Mouse (Mus musculus) lung, embryonic 16.5 days (tissue): Measurements from ENCODE around the gene Ptrh2. TPM values are rescaled to one million over a fixed set of nuclear protein-coding genes. Genes with fewer than 3 reads are reported as not detected.

Source experiments
- ATAC-seq: fragments of 200-750 bp; cut with Nextera tagmentation; 2 replicates; pipeline ENCODE4 v1.8.0; 2017; ENCODE audit warnings: low read depth, mild to moderate bottlenecking, moderate library complexity
- H3K27ac ChIP-seq: fragments of 300-500 bp; sonication (generic); 2 replicates; pipeline ENCODE4 v1.5.1; 2014; ENCODE audit warnings: mild to moderate bottlenecking, control low read depth, low read length
- H3K27me3 ChIP-seq: fragments of 300-500 bp; sonication (generic); 2 replicates; pipeline ENCODE4 v1.6.1; 2014; ENCODE audit warnings: low read depth, low read length, mixed read lengths; ENCODE audit not compliant: control insufficient read depth, insufficient read depth
- H3K36me3 ChIP-seq: fragments of 300-500 bp; sonication (generic); 2 replicates; pipeline ENCODE4 v1.6.1; 2014; ENCODE audit warnings: low read length; ENCODE audit not compliant: control insufficient read depth, insufficient read depth
- H3K4me1 ChIP-seq: fragments of 300-500 bp; sonication (generic); replicated peaks from 2 replicates; pipeline ENCODE4 v1.6.1; 2014; ENCODE audit warnings: low read length, mixed read lengths; ENCODE audit not compliant: control insufficient read depth, insufficient read depth
- H3K4me2 ChIP-seq: fragments of 300-500 bp; sonication (generic); 2 replicates; pipeline ENCODE4 v1.6.1; 2014; ENCODE audit warnings: low read depth, low read length, control low read depth
- H3K4me3 ChIP-seq: fragments of 300-500 bp; sonication (generic); 2 replicates; pipeline ENCODE4 v1.5.1; 2014; ENCODE audit warnings: mild to moderate bottlenecking, low read length, control low read depth
- H3K9ac ChIP-seq: fragments of 300-500 bp; sonication (generic); 2 replicates; pipeline ENCODE4 v1.6.1; 2014; ENCODE audit warnings: low read length, control low read depth
- H3K9me3 ChIP-seq: fragments of 300-500 bp; sonication (generic); 2 replicates; pipeline ENCODE4 v1.6.1; 2016; ENCODE audit warnings: low read length; ENCODE audit not compliant: control insufficient read depth
- WGBS: fragments of 180-500 bp; shearing (Covaris S2); extraction: QIAGEN DNeasy Blood & Tissue Kit; methylation state at CpG from one replicate; pipeline ENCODE4 v1.1.7; 2014; 5-methylcytosine and 5-hydroxymethylcytosine counted together
- polyA plus RNA-seq: library from polyadenylated mRNA; unstranded; fragments of >200 nt; fragmentation: Nextera tagmentation; extraction: Ambion mirVana; gene quantifications from 2 replicates; pipeline ENCODE4 v1.2.1, GENCODE M21; 2015

The Ptrh2 gene
- polyA plus RNA-seq, 1 experiment from 2014 or later: 28.5 TPM

DNA sequence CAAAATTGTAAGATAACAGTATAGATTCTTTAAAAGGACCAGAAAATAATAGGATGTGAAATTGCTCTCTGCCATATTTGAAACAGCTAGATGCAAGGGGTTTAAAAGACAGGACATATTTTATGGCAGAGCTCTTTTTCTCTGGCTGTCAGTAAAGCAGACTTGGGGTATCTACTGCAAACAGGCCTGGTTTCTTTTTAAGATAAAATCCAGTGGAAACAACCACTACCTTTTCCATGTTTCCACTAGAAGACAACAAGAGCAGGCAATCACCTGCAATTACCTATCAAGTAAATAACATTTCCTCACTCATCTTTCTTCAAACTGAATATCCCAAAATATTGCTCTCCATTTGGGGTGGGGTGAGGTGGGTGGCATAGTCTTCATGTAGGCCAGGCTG is 19.8 kb upstream of the Ptrh2 start:
- no peak overlapping the region for H3K4me2 ChIP-seq
- no peak for ATAC-seq
- no peaks in the 10 kb centered on the region for H3K27me3 ChIP-seq
- peaks cover 3% of the 10 kb centered on the region for H3K36me3 ChIP-seq
- no peaks in the 10 kb centered on the region for H3K4me1 ChIP-seq
- no peak overlapping the region for H3K9ac ChIP-seq
- no peak overlapping the region for H3K27ac ChIP-seq
- H3K4me3 ChIP-seq: no peak overlapping the region
- H3K9me3 ChIP-seq: no peaks in the 10 kb centered on the region

DNA sequence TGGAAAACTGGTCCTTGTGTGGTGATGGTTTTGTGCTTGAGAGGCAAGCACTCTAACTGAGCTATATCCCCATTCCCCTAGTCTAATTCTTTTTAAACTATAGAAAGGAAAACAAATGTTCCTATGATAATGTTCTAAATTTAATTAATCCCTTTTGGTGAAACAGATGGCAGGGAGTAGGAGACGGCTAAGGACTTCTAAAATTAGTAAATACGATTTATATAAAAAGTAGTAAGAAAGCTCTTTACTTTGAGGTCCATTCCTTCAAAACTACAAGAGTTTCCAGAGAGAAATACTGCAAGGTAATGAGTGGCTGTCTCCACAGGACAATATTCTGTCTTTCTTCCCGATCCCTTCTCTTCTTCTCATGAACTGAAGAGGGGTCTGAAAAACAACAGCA is 19.4 kb upstream of the Ptrh2 start:
- 85% methylated on average over 3 of the region's 3 CpGs for WGBS
- Histone ChIP-seq H3K4me1 (no peaks in the 10 kb centered on the region), H3K9ac (no peak overlapping the region), H3K27ac (no peak overlapping the region), H3K4me3 (no peak overlapping the region), H3K36me3 (peaks cover 3% of the 10 kb centered on the region), H3K4me2 (no peak overlapping the region), H3K9me3 (no peaks in the 10 kb centered on the region), H3K27me3 (no peaks in the 10 kb centered on the region)
- no peak for ATAC-seq

DNA sequence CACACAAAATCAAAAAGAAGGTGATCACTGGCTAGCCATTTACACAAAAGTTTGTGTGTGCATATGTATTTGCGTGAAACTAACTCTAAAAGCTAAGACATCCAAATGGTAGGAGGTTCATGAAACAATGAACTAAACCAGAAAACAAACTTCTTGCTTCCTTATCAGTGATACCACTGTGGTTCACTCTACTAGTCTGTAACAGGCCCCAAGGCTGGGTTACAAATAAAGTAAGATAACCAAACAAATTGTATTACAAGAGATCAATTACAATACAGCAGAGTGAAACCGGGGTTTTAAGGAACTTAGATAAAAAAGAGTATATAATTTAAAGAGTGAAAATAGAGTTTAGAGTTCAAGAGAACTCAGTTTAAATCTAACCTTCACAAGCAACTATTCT is 16.2 kb upstream of the Ptrh2 start:
- no peak overlapping the region for H3K9ac ChIP-seq
- no peak overlapping the region for H3K27ac ChIP-seq
- no peak for ATAC-seq
- H3K9me3 ChIP-seq: no peaks in the 10 kb centered on the region
- no peak overlapping the region for H3K4me2 ChIP-seq
- 86% methylated on average over 2 of the region's 2 CpGs for WGBS
- no peaks in the 10 kb centered on the region for H3K4me1 ChIP-seq
- H3K36me3 ChIP-seq: peaks cover 3% of the 10 kb centered on the region
- no peak overlapping the region for H3K4me3 ChIP-seq
- H3K27me3 ChIP-seq: no peaks in the 10 kb centered on the region

DNA sequence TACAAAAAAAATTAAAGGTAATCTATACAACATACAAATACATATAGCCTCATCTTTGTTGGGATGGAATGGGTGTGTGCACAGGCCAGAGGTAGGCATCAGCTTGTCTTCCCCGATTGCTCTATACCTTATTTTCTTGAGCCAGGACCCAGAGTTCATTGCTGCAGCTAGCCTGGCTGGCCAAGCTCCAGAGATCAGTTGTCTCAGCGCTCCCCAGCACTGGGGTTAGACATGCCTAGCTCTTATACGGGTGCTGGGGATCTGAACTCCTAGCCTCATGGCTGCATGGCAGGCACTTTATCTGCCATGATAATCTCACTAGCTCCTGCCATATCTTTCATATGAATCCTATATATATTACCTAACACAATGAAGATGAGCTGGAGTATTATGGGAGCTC is 15.6 kb upstream of the Ptrh2 start:
- no peak overlapping the region for H3K27ac ChIP-seq
- no peaks in the 10 kb centered on the region for H3K27me3 ChIP-seq
- peaks cover 3% of the 10 kb centered on the region for H3K36me3 ChIP-seq
- no peak overlapping the region for H3K4me2 ChIP-seq
- no peaks in the 10 kb centered on the region for H3K9me3 ChIP-seq
- 86% methylated on average over 3 of the region's 3 CpGs for WGBS
- no peaks in the 10 kb centered on the region for H3K4me1 ChIP-seq
- H3K9ac ChIP-seq: no peak overlapping the region
- no peak overlapping the region for H3K4me3 ChIP-seq
- no peak for ATAC-seq

DNA sequence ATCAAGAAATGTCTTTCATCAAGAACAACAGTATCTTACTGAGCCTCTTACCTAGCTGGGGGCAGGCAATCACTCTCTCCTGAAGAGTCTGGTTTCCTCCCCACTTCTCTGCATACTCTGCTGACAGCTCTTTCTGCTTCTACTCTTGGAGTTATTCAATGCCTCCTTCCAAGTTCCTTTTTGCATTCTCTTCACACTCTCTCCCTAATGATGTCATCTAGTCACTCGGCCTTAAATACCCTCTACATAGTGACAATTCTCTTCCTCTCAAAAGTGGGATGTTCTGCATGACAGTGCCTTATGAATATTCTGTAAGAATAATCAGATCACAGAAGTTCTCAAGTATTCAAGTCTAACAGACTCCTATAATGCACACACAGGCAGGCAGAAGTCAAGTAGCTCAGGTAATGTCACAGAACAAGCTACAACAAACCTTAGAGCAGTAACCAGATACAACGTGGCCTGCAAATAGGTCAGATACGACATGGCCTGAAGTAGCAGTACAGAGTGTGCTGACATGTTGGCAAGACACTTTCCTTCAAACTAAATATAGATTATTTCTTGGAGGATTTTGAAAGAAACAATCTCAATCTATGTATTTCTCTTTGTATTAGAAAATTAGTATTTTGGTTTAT is 12.6 kb upstream of the Ptrh2 start:
- Histone ChIP-seq H3K4me1 (no peaks in the 10 kb centered on the region), H3K27ac (no peak overlapping the region), H3K9ac (no peak overlapping the region), H3K4me2 (no peak overlapping the region), H3K4me3 (no peak overlapping the region), H3K9me3 (no peaks in the 10 kb centered on the region), H3K27me3 (no peaks in the 10 kb centered on the region), H3K36me3 (no peaks in the 10 kb centered on the region)
- whole genome bisulfite sequencing: 60% methylated on average over 3 of the region's 3 CpGs
- ATAC-seq: no peak

DNA sequence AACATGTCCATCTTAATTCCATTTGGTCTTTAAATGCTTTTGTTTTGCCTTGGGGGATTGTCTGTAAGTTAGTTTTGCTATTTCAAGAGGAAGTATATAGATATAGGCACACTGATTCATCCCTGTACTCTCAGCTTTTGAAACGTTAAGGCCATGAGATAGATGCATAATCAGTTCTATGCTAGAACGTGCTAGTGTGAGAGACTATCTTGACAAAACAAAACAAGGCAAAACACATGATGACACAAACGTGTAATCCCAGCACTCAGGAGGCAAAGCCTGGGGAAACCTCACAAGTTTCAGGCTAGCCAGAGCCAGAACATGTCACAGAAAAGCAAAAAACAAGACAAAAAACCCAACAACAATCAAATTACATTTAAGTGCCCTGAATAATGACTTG is 11.0 kb upstream of the Ptrh2 start:
- Histone ChIP-seq H3K4me1 (no peaks in the 10 kb centered on the region), H3K9me3 (no peaks in the 10 kb centered on the region), H3K27ac (no peak overlapping the region), H3K4me2 (no peak overlapping the region), H3K36me3 (no peaks in the 10 kb centered on the region), H3K4me3 (no peak overlapping the region), H3K9ac (no peak overlapping the region), H3K27me3 (no peaks in the 10 kb centered on the region)
- 68% methylated on average over 3 of the region's 3 CpGs for WGBS
- ATAC-seq: no peak

DNA sequence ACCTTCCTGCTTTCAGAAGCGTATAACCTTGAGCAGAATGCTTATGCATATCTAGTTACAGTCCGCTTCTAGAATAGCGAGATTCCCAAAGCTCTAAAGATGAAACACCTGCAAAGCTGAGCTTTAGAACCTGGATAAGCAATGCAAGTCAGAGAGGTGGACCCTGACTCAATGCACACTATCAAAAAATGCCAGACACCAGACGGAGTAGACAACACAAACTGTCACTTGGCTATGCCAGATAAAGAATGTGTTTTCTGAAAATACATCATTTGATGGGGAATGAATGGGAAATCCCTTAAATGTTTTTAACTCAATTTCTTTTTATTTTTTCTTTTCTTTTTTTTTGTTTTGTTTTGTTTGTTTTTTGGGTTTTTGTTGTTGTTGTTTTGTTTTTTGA is 8.3 kb upstream of the Ptrh2 start:
- WGBS: 83% methylated on average over 4 of the region's 4 CpGs
- H3K36me3 ChIP-seq: no peaks in the 10 kb centered on the region
- no peaks in the 10 kb centered on the region for H3K9me3 ChIP-seq
- no peak overlapping the region for H3K4me2 ChIP-seq
- no peaks in the 10 kb centered on the region for H3K27me3 ChIP-seq
- H3K27ac ChIP-seq: no peak overlapping the region
- ATAC-seq: no peak
- H3K4me1 ChIP-seq: no peaks in the 10 kb centered on the region
- H3K4me3 ChIP-seq: no peak overlapping the region
- no peak overlapping the region for H3K9ac ChIP-seq

DNA sequence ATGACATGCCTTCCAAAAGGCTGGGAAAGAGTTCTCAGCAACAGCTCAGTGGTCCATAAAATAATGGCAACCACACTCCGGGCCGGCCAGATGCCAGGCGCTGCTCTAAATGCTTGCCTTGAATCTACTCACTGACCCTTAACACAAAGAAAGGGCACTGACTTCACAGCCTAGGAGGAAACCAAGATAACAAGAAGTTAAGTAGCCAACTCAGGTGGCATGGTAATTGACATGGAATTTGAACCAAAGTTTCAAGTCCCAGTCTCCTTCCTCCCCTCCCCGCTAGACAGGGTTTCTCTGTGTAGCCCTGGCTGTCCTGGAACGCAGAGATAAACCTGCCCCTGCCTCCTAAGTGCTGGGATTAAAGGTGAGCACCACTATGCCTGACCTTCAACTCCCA is 4.8 kb upstream of the Ptrh2 start:
- WGBS: 68% methylated on average over 5 of the region's 5 CpGs

DNA sequence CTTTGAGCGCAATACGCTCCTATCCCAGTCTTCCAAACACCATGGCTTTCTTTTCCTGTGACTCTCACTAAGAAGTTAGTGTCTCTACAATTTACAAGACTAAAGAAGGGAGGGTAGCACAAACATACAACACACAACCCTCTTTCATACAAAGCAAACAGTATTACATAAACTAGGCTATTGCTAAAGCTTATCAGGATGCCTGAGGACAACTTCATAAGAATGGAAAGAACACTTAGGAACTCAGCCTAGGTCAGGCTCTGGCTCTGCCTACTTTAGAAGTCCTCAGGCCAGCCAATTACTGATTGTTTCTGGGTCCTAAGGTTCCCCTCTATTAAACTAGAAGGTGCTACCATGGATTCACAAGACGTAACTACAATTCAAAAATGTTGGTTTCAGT is 3.1 kb upstream of the Ptrh2 start:
- WGBS: 90% methylated on average over 3 of the region's 3 CpGs

More for the DNA sequence above, 4.8 kb upstream of the Ptrh2 start:
- Histone ChIP-seq H3K4me2 (no peak overlapping the region), H3K36me3 (no peaks in the 10 kb centered on the region), H3K4me3 (no peak overlapping the region), H3K4me1 (peaks cover 9% of the 10 kb centered on the region), H3K9me3 (no peaks in the 10 kb centered on the region), H3K27me3 (no peaks in the 10 kb centered on the region), H3K9ac (no peak overlapping the region), H3K27ac (no peak overlapping the region)
- ATAC-seq: no peak

DNA sequence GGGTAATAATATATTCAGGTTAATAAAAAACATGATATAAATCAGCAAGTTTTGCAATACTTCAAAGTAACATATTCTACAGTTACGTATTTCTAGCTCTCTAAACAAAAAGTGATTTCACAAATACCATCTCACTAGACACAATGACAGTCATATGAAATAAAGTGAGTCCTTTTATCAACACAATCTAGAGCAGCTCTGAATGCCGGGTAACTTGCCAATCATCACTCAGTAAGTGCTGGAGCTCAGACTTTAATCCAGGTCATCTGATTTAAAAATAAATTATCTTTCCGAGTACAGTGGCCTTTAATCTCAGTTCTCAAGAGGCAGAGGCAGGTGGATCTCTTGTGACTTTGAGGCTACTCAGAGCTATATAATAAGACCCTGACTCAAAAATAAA is 2.4 kb upstream of the Ptrh2 start:
- WGBS: 71% methylated on average over 3 of the region's 3 CpGs
- Histone ChIP-seq H3K4me1 (peaks cover 19% of the 10 kb centered on the region), H3K36me3 (no peaks in the 10 kb centered on the region), H3K4me3 (no peak overlapping the region), H3K4me2 (no peak overlapping the region), H3K27ac (no peak overlapping the region), H3K27me3 (no peaks in the 10 kb centered on the region), H3K9ac (no peak overlapping the region), H3K9me3 (no peaks in the 10 kb centered on the region)
- ATAC-seq: no peak

More for the DNA sequence above, 3.1 kb upstream of the Ptrh2 start:
- Histone ChIP-seq H3K36me3 (no peaks in the 10 kb centered on the region), H3K9me3 (no peaks in the 10 kb centered on the region), H3K4me3 (no peak overlapping the region), H3K4me2 (no peak overlapping the region), H3K9ac (no peak overlapping the region), H3K27me3 (no peaks in the 10 kb centered on the region), H3K27ac (no peak overlapping the region), H3K4me1 (peaks cover 19% of the 10 kb centered on the region)
- no peak for ATAC-seq
